Mouse (Mus musculus): ENCODE measurements at regions not wholly inside any gene's neighbourhood (a gene's known extent, or its start where the extent isn't known, plus 50 kb on each side); places are given as distances from the start of the nearest gene placed in this dataset.

DNA sequence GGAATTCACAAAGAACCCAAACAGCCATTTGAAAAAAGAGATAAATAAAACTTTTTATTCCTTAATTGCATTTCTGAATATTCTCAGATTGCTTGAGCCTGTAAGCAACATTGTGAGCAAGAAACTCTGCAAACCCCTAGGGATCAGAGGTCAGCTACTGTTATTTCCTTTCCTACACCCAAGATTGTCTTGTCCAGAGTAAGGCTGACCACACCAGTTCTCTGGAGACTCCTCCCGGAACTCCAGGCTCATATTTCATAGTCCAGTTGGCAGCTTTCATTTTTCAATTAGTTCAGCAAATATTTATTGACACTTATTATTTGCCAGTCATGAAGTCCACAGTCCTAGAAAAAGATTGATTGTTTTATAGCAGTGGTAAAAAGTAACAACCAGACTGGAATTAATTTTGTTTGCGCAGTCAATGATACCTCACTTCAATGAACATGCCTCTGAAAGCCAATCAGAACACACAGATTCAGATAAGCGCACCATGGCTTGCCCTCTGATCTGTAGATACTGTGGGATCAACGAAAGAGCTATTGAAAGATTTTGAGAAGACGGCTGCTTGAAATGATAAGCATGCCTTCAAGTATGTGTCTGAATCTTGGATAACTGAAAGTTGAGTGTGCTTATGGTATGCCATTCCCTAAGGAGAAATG is 611.7 kb downstream of the Rapgef2 start:
- ATAC-seq (ENCODE audit: extremely low read depth, insufficient number of reproducible peaks, low FRiP score, poor library complexity, severe bottlenecking) (no peak), DNase-seq (ENCODE audit: low spot score) (no peak)
- no peaks in the 10 kb centered on the region for H3K27me3 ChIP-seq (ENCODE audit: insufficient read depth, low read length)
- no peak overlapping the region for H3K4me3 ChIP-seq (ENCODE audit: low read depth, low read length)
- H3K9me3 ChIP-seq (replicated peaks), result no peaks in the 10 kb centered on the region
- TF ChIP-seq TAL1 (conservative IDR thresholded peaks at IDR 0.05; ENCODE audit: low read depth, low read length) (no peak), POLR2AphosphoS5 (IDR thresholded peaks at IDR 0.05; ENCODE audit: insufficient replicate concordance, low read depth, low read length) (no peak), CTCF (IDR thresholded peaks at IDR 0.05; ENCODE audit: low read depth, low read length) (no peak), GATA2 (IDR thresholded peaks at IDR 0.05; ENCODE audit: borderline replicate concordance, low read depth, low read length) (no peak), GATA1 (IDR thresholded peaks at IDR 0.05; ENCODE audit: borderline replicate concordance, low read length) (no peak)
- no peaks in the 10 kb centered on the region for H3K36me3 ChIP-seq (replicated peaks)
- H3K4me1 ChIP-seq (ENCODE audit: insufficient read depth, low read depth, low read length), result no peaks in the 10 kb centered on the region

GRCm38 (mm10) chr3:78668050-78668449 is 618.3 kb downstream of the Rapgef2 start:
- ATAC-seq (ENCODE audit: extremely low read depth, insufficient number of reproducible peaks, low FRiP score, poor library complexity, severe bottlenecking) (no peak), DNase-seq (ENCODE audit: low spot score) (no peak)
- no peaks in the 10 kb centered on the region for H3K9me3 ChIP-seq (replicated peaks)
- TF ChIP-seq TAL1 (conservative IDR thresholded peaks at IDR 0.05; ENCODE audit: low read depth, low read length) (no peak), CTCF (IDR thresholded peaks at IDR 0.05; ENCODE audit: low read depth, low read length) (no peak), GATA1 (IDR thresholded peaks at IDR 0.05; ENCODE audit: borderline replicate concordance, low read length) (no peak), GATA2 (IDR thresholded peaks at IDR 0.05; ENCODE audit: borderline replicate concordance, low read depth, low read length) (no peak), POLR2AphosphoS5 (IDR thresholded peaks at IDR 0.05; ENCODE audit: insufficient replicate concordance, low read depth, low read length) (no peak)
- no peaks in the 10 kb centered on the region for H3K27me3 ChIP-seq (ENCODE audit: insufficient read depth, low read length)
- H3K4me1 ChIP-seq (ENCODE audit: insufficient read depth, low read depth, low read length), result no peaks in the 10 kb centered on the region
- no peak overlapping the region for H3K4me3 ChIP-seq (ENCODE audit: low read depth, low read length)
- H3K36me3 ChIP-seq (replicated peaks), result no peaks in the 10 kb centered on the region

- H3K27me3 ChIP-seq (ENCODE audit: insufficient read depth, low read length), result no peaks in the 10 kb centered on the region
- DNase-seq (ENCODE audit: low spot score) (no peak), ATAC-seq (ENCODE audit: extremely low read depth, insufficient number of reproducible peaks, low FRiP score, poor library complexity, severe bottlenecking) (no peak)
- no peaks in the 10 kb centered on the region for H3K4me1 ChIP-seq (ENCODE audit: insufficient read depth, low read depth, low read length)
- H3K4me3 ChIP-seq (ENCODE audit: low read depth, low read length), result no peak overlapping the region
- no peaks in the 10 kb centered on the region for H3K36me3 ChIP-seq (replicated peaks)
- H3K9me3 ChIP-seq (replicated peaks), result no peaks in the 10 kb centered on the region
- TF ChIP-seq GATA2 (IDR thresholded peaks at IDR 0.05; ENCODE audit: borderline replicate concordance, low read depth, low read length) (no peak), TAL1 (conservative IDR thresholded peaks at IDR 0.05; ENCODE audit: low read depth, low read length) (no peak), GATA1 (IDR thresholded peaks at IDR 0.05; ENCODE audit: borderline replicate concordance, low read length) (no peak), POLR2AphosphoS5 (IDR thresholded peaks at IDR 0.05; ENCODE audit: insufficient replicate concordance, low read depth, low read length) (no peak), CTCF (IDR thresholded peaks at IDR 0.05; ENCODE audit: low read depth, low read length) (no peak)
These were observed 618.8 kb downstream of the Rapgef2 start for GRCm38 (mm10) chr3:78667374-78668023.

DNA sequence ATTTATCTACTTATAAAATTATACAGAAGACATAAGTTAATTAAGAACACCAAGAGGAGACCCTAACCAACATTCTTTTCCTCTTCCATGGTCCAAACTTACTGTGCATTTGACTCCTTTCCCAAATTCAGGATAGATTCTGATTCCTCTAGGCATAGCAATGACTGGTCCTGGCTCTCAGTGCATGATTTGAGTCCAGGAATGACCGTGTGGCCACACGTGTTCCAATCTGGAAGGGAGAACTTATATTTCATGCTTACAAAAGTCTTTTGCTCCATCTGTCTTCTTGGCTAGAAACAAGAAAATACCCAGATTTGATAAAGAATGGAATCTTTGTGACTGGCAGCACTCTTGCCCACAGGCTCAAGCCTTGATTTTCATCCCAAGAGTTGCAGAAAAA is 638.2 kb downstream of the Rapgef2 start:
- H3K4me1 ChIP-seq (ENCODE audit: insufficient read depth, low read depth, low read length), result no peaks in the 10 kb centered on the region
- ATAC-seq (ENCODE audit: extremely low read depth, insufficient number of reproducible peaks, low FRiP score, poor library complexity, severe bottlenecking), result no peak
- TF ChIP-seq GATA1 (IDR thresholded peaks at IDR 0.05; ENCODE audit: borderline replicate concordance, low read length), result no peak
- TF ChIP-seq GATA2 (IDR thresholded peaks at IDR 0.05; ENCODE audit: borderline replicate concordance, low read depth, low read length), result no peak
- TF ChIP-seq CTCF (IDR thresholded peaks at IDR 0.05; ENCODE audit: low read depth, low read length), result no peak
- TF ChIP-seq POLR2AphosphoS5 (IDR thresholded peaks at IDR 0.05; ENCODE audit: insufficient replicate concordance, low read depth, low read length), result no peak

DNA sequence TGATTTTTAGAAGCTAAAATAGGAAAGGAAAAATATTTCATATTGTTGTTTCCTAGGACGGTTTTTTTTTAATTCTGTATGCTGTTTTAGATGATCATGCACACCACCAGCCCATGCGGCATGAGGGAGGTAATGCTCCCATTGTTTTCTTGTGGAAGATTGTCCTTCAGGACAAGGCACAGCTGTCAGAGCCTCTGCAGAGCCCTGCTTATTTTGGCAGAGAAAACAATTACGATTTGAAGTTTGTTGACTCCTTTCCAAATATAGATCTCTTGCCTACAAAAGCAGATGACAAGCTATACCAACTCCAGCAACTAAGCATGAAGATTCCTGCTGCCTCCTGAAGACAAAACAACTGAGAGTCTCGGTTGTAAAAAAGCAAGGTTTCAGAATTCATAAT is 650.9 kb downstream of the Rapgef2 start:
- H3K36me3 ChIP-seq (replicated peaks), result no peaks in the 10 kb centered on the region
- H3K9me3 ChIP-seq (replicated peaks), result no peaks in the 10 kb centered on the region
- no peak for DNase-seq (ENCODE audit: low spot score)
- no peaks in the 10 kb centered on the region for H3K27me3 ChIP-seq (ENCODE audit: insufficient read depth, low read length)
- H3K4me1 ChIP-seq (ENCODE audit: insufficient read depth, low read depth, low read length), result no peaks in the 10 kb centered on the region
- H3K4me3 ChIP-seq (ENCODE audit: low read depth, low read length), result no peak overlapping the region
- no peak for ATAC-seq (ENCODE audit: extremely low read depth, insufficient number of reproducible peaks, low FRiP score, poor library complexity, severe bottlenecking)
- TF ChIP-seq POLR2AphosphoS5 (IDR thresholded peaks at IDR 0.05; ENCODE audit: insufficient replicate concordance, low read depth, low read length) (no peak), GATA1 (IDR thresholded peaks at IDR 0.05; ENCODE audit: borderline replicate concordance, low read length) (no peak), CTCF (IDR thresholded peaks at IDR 0.05; ENCODE audit: low read depth, low read length) (no peak), TAL1 (conservative IDR thresholded peaks at IDR 0.05; ENCODE audit: low read depth, low read length) (no peak), GATA2 (IDR thresholded peaks at IDR 0.05; ENCODE audit: borderline replicate concordance, low read depth, low read length) (no peak)

More for the DNA sequence above, 638.2 kb downstream of the Rapgef2 start:
- Histone ChIP-seq H3K9me3 (replicated peaks) (no peaks in the 10 kb centered on the region), H3K36me3 (replicated peaks) (no peaks in the 10 kb centered on the region), H3K4me3 (ENCODE audit: low read depth, low read length) (no peak overlapping the region), H3K27me3 (ENCODE audit: insufficient read depth, low read length) (no peaks in the 10 kb centered on the region)
- DNase-seq (ENCODE audit: low spot score), result no peak

- DNase-seq (ENCODE audit: low spot score) (no peak), ATAC-seq (ENCODE audit: extremely low read depth, insufficient number of reproducible peaks, low FRiP score, poor library complexity, severe bottlenecking) (no peak)
- Histone ChIP-seq H3K36me3 (replicated peaks) (no peaks in the 10 kb centered on the region), H3K4me1 (ENCODE audit: insufficient read depth, low read depth, low read length) (no peaks in the 10 kb centered on the region), H3K4me3 (ENCODE audit: low read depth, low read length) (no peak overlapping the region), H3K9me3 (replicated peaks) (no peaks in the 10 kb centered on the region), H3K27me3 (ENCODE audit: insufficient read depth, low read length) (no peaks in the 10 kb centered on the region)
- TF ChIP-seq CTCF (IDR thresholded peaks at IDR 0.05; ENCODE audit: low read depth, low read length) (no peak), GATA2 (IDR thresholded peaks at IDR 0.05; ENCODE audit: borderline replicate concordance, low read depth, low read length) (no peak), POLR2AphosphoS5 (IDR thresholded peaks at IDR 0.05; ENCODE audit: insufficient replicate concordance, low read depth, low read length) (no peak), GATA1 (IDR thresholded peaks at IDR 0.05; ENCODE audit: borderline replicate concordance, low read length) (no peak), TAL1 (conservative IDR thresholded peaks at IDR 0.05; ENCODE audit: low read depth, low read length) (no peak)
These were observed 667.4 kb downstream of the Rapgef2 start for GRCm38 (mm10) chr3:78618900-78619299.
